In the genomic region with DNA sequence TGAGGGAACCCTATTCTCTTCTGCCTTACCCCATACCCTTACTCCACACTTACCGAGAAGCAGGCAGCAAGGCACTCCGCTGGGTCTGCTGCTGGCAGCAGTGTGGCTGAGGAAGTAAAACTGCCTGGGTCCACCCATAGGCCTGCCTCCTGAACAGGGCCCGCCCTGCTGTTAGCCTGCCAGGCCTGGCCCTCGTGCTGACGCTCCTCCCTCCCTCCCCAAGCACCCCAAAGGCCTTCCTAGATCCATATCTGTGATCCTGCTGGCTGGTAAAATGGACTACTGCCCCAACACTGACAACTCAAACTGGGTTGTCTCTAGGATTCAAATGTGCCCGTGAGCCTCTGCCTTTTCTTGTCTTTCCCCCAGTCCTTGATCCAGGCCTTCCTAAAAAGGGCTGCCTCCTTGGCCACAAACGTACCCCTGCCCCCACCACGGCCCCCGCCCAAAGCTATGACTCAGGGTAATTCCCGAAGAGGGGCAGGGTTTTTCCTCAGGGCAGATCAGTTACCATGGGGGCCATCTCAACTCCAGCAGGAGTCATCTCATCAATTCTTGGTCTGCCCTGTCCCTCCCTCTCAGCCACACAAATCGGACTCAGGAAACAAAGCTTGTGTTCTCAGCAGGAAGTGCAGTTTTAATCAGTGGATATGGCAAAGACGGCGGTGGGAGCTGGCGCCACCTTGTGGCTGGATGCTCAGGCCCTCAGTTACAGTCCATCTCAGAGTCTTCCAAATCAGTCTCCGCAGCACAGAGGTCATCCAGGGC, we compare ENCODE assay signal across 8 mouse cellular contexts. TPM values are rescaled to one million over a fixed set of nuclear protein-coding genes. Genes with fewer than 3 reads are reported as not detected.
A peak's percentile ranks its signal among the peaks of the same experiment; 100 is the strongest.
DNase-seq lines count a peak whose midpoint lies in the region; ATAC-seq and TF ChIP-seq lines count a peak whose summit lies in the region.

Gene Trex1, minus strand, starts transcription at position 599 of the 768 bp plus-strand sequence.

- DNase-seq in fibroblast of lung, adult 2 months (ENCODE audit: low read depth): peak; percentile 89
- peak; percentile 93 for DNase-seq in kidney, postnatal 14 days
- DNase-seq in liver, embryonic 13.5 days: peak; percentile 83
- peak; percentile 88 for DNase-seq in neural tube, embryonic 10.5 days (ENCODE audit: extremely low spot score, low spot score)
- peak; percentile 91 for DNase-seq in stomach, postnatal 0 days (ENCODE audit: low spot score)

- peak within 1 kb of the TSS; percentile 77 for H3K9ac ChIP-seq in heart, embryonic 14.5 days (ENCODE audit: low read length)
- peak within 1 kb of the TSS; percentile 76 for H3K9ac ChIP-seq in liver, embryonic 13.5 days
- H3K9ac ChIP-seq in stomach, postnatal 0 days (ENCODE audit: low read length): peak within 1 kb of the TSS; percentile 65

- peaks cover 66% of the 10 kb centered on the region for H3K36me3 ChIP-seq in heart, embryonic 14.5 days (ENCODE audit: control insufficient read depth, insufficient read depth, low read length)
- peaks cover 58% of the 10 kb centered on the region for H3K36me3 ChIP-seq in liver, embryonic 13.5 days
- peaks cover 23% of the 10 kb centered on the region for H3K36me3 ChIP-seq in stomach, postnatal 0 days (ENCODE audit: control insufficient read depth, insufficient read depth, low read length)

- peak; percentile 99 for TF ChIP-seq CTCF in stomach, postnatal 0 days (IDR thresholded peaks at IDR 0.05; ENCODE audit: low read depth)

- no peaks in the 10 kb centered on the region; the same call in 1 of the 2 replicates for H3K4me1 ChIP-seq in brown adipose tissue, adult 24 weeks (ENCODE audit: control insufficient read depth, insufficient read depth, insufficient read length, low read length)
- H3K4me1 ChIP-seq in heart, embryonic 14.5 days (ENCODE audit: control insufficient read depth in 2 of 2, insufficient read depth in 2 of 2, low read length in 2 of 2): peaks cover 9 to 23% of the 10 kb centered on the region in 2 experiments
- peaks cover 46% of the 10 kb centered on the region for H3K4me1 ChIP-seq in liver, embryonic 13.5 days (replicated peaks)
- H3K4me1 ChIP-seq in stomach, postnatal 0 days (replicated peaks; ENCODE audit: control insufficient read depth, insufficient read depth): 0 out of 2 replicates have a peak, but pooled peaks cover 6% of the 10 kb centered on the region

- H3K27me3 ChIP-seq in heart, embryonic 14.5 days (ENCODE audit: control insufficient read depth, insufficient read depth, low read length): no peaks in the 10 kb centered on the region
- H3K27me3 ChIP-seq in liver, embryonic 13.5 days: no peaks in the 10 kb centered on the region
- no peaks in the 10 kb centered on the region for H3K27me3 ChIP-seq in stomach, postnatal 0 days (ENCODE audit: control insufficient read depth, insufficient read depth, low read length)

- peak within 1 kb of the TSS; percentile 76 for H3K4me2 ChIP-seq in heart, embryonic 14.5 days (ENCODE audit: low read length)
- peak within 1 kb of the TSS; percentile 85 for H3K4me2 ChIP-seq in liver, embryonic 13.5 days
- peak within 1 kb of the TSS; percentile 50 for H3K4me2 ChIP-seq in stomach, postnatal 0 days (replicated peaks; ENCODE audit: low read depth)

- H3K4me3 ChIP-seq in brown adipose tissue, adult 24 weeks (ENCODE audit: insufficient read depth, low read depth, low read length): peak within 1 kb of the TSS; percentile 56
- peak within 1 kb of the TSS; percentile 31 to 44 for H3K4me3 ChIP-seq in heart, embryonic 14.5 days (ENCODE audit: control insufficient read depth in 1 of 2, insufficient read depth in 1 of 2, low read depth in 1 of 2, low read length in 2 of 2)
- peak within 1 kb of the TSS; percentile 60 for H3K4me3 ChIP-seq in liver, embryonic 13.5 days (replicated peaks)
- peak within 1 kb of the TSS; percentile 42 for H3K4me3 ChIP-seq in stomach, postnatal 0 days (ENCODE audit: low read depth, low read length)

- peak; percentile 65 for TF ChIP-seq EP300 in stomach, postnatal 0 days (optimal IDR thresholded peaks at IDR 0.05)

- 11% methylated on average over 15 of the region's 15 CpGs for WGBS in heart, embryonic 14.5 days
- 4% methylated on average over 15 of the region's 15 CpGs for WGBS in liver, embryonic 13.5 days (ENCODE audit: insufficient replicate concordance)
- WGBS in stomach, postnatal 0 days: under 1% methylated on average over 15 of the region's 15 CpGs

- H3K9me3 ChIP-seq in heart, embryonic 14.5 days (ENCODE audit: control insufficient read depth, low read length): no peaks in the 10 kb centered on the region
- H3K9me3 ChIP-seq in liver, embryonic 13.5 days (replicated peaks): no peaks in the 10 kb centered on the region
- H3K9me3 ChIP-seq in stomach, postnatal 0 days (ENCODE audit: control insufficient read depth, low read length): no peaks in the 10 kb centered on the region

- peak within 1 kb of the TSS; percentile 87 for H3K27ac ChIP-seq in brown adipose tissue, adult 24 weeks (replicated peaks; ENCODE audit: low read depth, low read length)
- H3K27ac ChIP-seq in heart, embryonic 14.5 days (replicated peaks in 1 of 2; ENCODE audit: control insufficient read depth in 1 of 2, insufficient read depth in 1 of 2, low read depth in 2 of 2, low read length in 2 of 2): peak within 1 kb of the TSS; percentile 75 to 92
- H3K27ac ChIP-seq in liver, embryonic 13.5 days: peak within 1 kb of the TSS; percentile 89
- H3K27ac ChIP-seq in stomach, postnatal 0 days (replicated peaks): peak within 1 kb of the TSS; percentile 93

- ATAC-seq in CD4-positive, CD25-positive, alpha-beta regulatory T cell, adult 4 months: peak; percentile 53
- ATAC-seq in heart, embryonic 14.5 days (ENCODE audit: insufficient number of reproducible peaks, insufficient read depth, low FRiP score, low read depth): peak; percentile 86
- ATAC-seq in liver, embryonic 13.5 days (ENCODE audit: low read depth): peak; percentile 97
- peak; percentile 92 for ATAC-seq in stomach, postnatal 0 days (ENCODE audit: low FRiP score, low TSS enrichment)

RNA-seq across cellular contexts. Expression of gene Trex1, which starts in this region (rescaled TPM):
- 10 to 100 TPM; 36.2 to 61.7 TPM for polyA plus RNA-seq in CD4-positive, CD25-positive, alpha-beta regulatory T cell, adult 4 months (2017; shearing (Covaris generic))
- 6.6 and 16.6 TPM in 2 replicates for polyA plus RNA-seq in brown adipose tissue, adult 24 weeks (2012; ENCODE audit: insufficient read depth, insufficient read length, missing spikeins)
- 8.1 TPM in 2 replicates for polyA plus RNA-seq in heart, embryonic 14.5 days (2014; fragmentation: Nextera tagmentation; extraction: Ambion mirVana)
- polyA plus RNA-seq in liver, embryonic 13.5 days (2015; fragmentation: Nextera tagmentation; extraction: Ambion mirVana): 7.4 and 8.9 TPM in 2 replicates
- 13.3 and 15.8 TPM in 2 replicates for polyA plus RNA-seq in stomach, postnatal 0 days (2015; fragmentation: Nextera tagmentation; extraction: Ambion mirVana)

Comparison
In these comparisons a context has a peak if more than half of its experiments do, and no peak if none do; other contexts are left out.
1. Peak in every context shown above with its lines: DNase-seq, ATAC-seq, H3K4me3 ChIP-seq and H3K27ac ChIP-seq.